Mouse (Mus musculus): ENCODE data around the gene Olfr742. TPM values are rescaled to one million over a fixed set of nuclear protein-coding genes. Genes with fewer than 3 reads are reported as not detected.

Olfr742 gene
- polyA plus RNA-seq (2014; fragmentation: Nextera tagmentation; extraction: Ambion mirVana) = not detected in 2 replicates

DNA sequence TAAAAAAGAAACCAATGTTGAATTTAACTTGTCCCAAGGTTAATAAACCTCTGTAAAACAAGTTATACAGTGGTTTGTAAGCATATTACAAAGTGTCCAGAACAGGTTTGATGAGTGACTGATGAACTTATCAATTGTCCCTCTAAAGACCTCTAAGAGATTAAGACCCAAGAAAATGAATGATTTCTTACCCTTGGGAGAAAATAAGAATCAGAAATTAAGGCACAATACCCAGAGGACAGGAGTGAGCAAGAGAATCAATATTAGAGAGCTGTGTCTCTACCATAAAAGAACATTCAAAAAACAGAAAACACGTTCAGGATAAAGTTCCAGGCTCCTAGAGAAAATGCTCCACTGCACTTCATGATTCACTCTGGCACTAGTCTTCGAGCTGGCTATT lies at the start of gene Olfr742:
Gene Olfr742, plus strand, starts transcription at position 301 of the 400 bp plus-strand sequence.
- Histone ChIP-seq H3K27ac (replicated peaks; ENCODE audit: low read depth, low read length) (no peak within 1 kb of the TSS), H3K4me3 (ENCODE audit: low read depth, low read length) (no peak within 1 kb of the TSS), H3K4me1 (ENCODE audit: control insufficient read depth, insufficient read depth, low read length) (no peaks in the 10 kb centered on the region), H3K36me3 (ENCODE audit: control insufficient read depth, insufficient read depth, low read length) (no peaks in the 10 kb centered on the region), H3K4me2 (ENCODE audit: low read depth, low read length) (no peak within 1 kb of the TSS), H3K9ac (ENCODE audit: low read depth, low read length) (no peak within 1 kb of the TSS), H3K9me3 (ENCODE audit: control insufficient read depth, low read length) (no peaks in the 10 kb centered on the region), H3K27me3 (replicated peaks; ENCODE audit: control insufficient read depth, insufficient read depth, low read length) (no peaks in the 10 kb centered on the region)
- ATAC-seq (ENCODE audit: low read depth) (no peak), DNase-seq (ENCODE audit: low spot score) (no peak)
- WGBS = 63% methylated on average over 2 of the region's 2 CpGs

DNA sequence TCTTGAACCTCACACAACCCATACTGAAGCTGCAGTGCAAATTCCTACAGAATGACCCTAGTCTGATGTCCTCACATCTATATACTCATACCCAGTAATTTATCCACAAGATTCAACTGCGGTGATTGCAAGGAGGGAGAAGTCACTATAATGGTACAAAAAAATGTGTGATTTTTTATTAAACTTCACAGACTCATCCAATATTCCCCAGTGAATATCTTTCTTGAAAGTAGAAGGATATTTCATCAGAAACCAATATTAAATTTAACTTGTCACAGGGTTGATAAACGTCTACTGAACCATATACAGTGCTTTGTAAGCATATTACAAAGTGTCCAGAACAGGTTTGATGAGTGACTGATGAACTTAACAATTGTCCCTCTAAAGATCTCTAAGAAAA lies 31.0 kb upstream of the Olfr742 start, which contains the start of gene Olfr741:
Gene Olfr741, plus strand, starts transcription at position 301 of the 400 bp plus-strand sequence.
- Histone ChIP-seq H3K9me3 (ENCODE audit: control insufficient read depth, low read length) (no peaks in the 10 kb centered on the region), H3K4me2 (ENCODE audit: low read depth, low read length) (no peak within 1 kb of the TSS), H3K27me3 (replicated peaks; ENCODE audit: control insufficient read depth, insufficient read depth, low read length) (no peaks in the 10 kb centered on the region), H3K9ac (ENCODE audit: low read depth, low read length) (no peak within 1 kb of the TSS), H3K4me1 (ENCODE audit: control insufficient read depth, insufficient read depth, low read length) (no peaks in the 10 kb centered on the region), H3K36me3 (ENCODE audit: control insufficient read depth, insufficient read depth, low read length) (no peaks in the 10 kb centered on the region), H3K4me3 (ENCODE audit: low read depth, low read length) (no peak within 1 kb of the TSS), H3K27ac (replicated peaks; ENCODE audit: low read depth, low read length) (no peak within 1 kb of the TSS)
- ATAC-seq (ENCODE audit: low read depth) (no peak), DNase-seq (ENCODE audit: low spot score) (no peak)
- WGBS = 69% methylated on average over 2 of the region's 2 CpGs

DNA sequence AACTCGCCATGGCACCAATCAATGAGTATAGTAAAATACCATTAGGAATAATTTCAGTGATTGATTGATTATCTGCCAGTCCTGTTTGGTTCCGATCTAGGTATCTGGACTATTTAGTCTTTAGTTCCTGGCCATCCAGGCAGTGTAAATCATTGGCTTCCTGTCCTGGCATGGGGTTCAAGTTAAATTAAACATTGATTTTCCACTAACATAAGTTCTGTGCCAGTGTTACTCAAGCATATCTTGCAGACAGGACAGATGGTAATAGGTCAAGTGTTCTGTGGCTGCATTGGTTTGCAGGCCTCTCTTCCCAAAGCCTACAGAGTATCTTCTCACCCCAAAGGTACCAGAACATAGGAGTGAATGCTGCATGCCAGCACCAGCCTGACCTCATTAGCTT lies 25.0 kb upstream of the Olfr742 start:
- DNase-seq (ENCODE audit: low spot score) (no peak), ATAC-seq (ENCODE audit: low read depth) (no peak)
- Histone ChIP-seq H3K4me3 (ENCODE audit: low read depth, low read length) (no peak overlapping the region), H3K36me3 (ENCODE audit: control insufficient read depth, insufficient read depth, low read length) (no peaks in the 10 kb centered on the region), H3K27ac (replicated peaks; ENCODE audit: low read depth, low read length) (no peak overlapping the region), H3K9ac (ENCODE audit: low read depth, low read length) (no peak overlapping the region), H3K27me3 (replicated peaks; ENCODE audit: control insufficient read depth, insufficient read depth, low read length) (no peaks in the 10 kb centered on the region), H3K4me1 (ENCODE audit: control insufficient read depth, insufficient read depth, low read length) (no peaks in the 10 kb centered on the region), H3K4me2 (ENCODE audit: low read depth, low read length) (no peak overlapping the region), H3K9me3 (ENCODE audit: control insufficient read depth, low read length) (no peaks in the 10 kb centered on the region)
- 68% methylated on average over 2 of the region's 2 CpGs for WGBS

DNA sequence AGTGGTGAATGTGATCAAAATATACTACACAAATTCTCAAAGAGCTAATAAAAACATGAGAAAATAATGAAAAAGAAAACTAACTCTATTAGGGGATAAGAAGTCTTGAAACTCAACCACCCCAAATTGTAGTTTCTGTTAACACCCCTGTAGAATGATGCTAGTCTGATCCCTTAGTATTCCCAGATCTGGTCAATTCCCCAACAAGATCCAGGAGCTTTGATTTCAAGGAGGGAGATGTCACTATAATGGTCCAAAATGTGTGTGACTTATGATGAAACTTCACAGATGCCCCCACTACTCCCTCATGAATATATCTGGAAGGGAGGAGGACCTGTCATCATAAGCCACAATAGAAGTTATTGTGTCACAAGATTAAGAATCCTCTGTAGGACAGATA lies 18.1 kb downstream of the Olfr742 start, which contains the start of gene Olfr743:
Gene Olfr743, plus strand, starts transcription at position 301 of the 400 bp plus-strand sequence.
- Histone ChIP-seq H3K36me3 (ENCODE audit: control insufficient read depth, insufficient read depth, low read length) (no peaks in the 10 kb centered on the region), H3K27ac (replicated peaks; ENCODE audit: low read depth, low read length) (no peak within 1 kb of the TSS), H3K4me3 (ENCODE audit: low read depth, low read length) (no peak within 1 kb of the TSS), H3K4me2 (ENCODE audit: low read depth, low read length) (no peak within 1 kb of the TSS), H3K4me1 (ENCODE audit: control insufficient read depth, insufficient read depth, low read length) (no peaks in the 10 kb centered on the region), H3K9ac (ENCODE audit: low read depth, low read length) (no peak within 1 kb of the TSS), H3K27me3 (replicated peaks; ENCODE audit: control insufficient read depth, insufficient read depth, low read length) (no peaks in the 10 kb centered on the region), H3K9me3 (ENCODE audit: control insufficient read depth, low read length) (no peaks in the 10 kb centered on the region)
- no peak for DNase-seq (ENCODE audit: low spot score)
- ATAC-seq (ENCODE audit: low read depth) = no peak

DNA sequence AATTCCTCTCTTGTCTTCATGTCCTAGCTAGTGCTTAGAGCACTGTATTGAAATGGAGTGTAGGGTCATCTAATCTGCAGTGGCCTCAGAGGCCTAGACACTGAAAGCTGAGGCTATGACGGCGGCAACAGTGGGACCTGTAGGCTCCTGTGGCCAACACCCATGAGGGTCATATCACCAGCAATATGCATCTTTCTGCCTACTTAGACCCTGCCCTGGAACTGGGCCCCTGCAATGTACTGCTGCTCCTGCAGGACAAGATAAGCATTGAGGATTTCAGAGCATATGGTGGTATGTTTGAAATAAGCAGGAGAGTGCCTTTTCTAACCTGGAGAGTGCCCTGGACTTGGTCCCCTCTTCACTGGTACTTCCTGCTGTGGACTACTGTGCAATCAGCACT lies 49.3 kb downstream of the Olfr742 start:
- Histone ChIP-seq H3K36me3 (ENCODE audit: control insufficient read depth, insufficient read depth, low read length) (no peaks in the 10 kb centered on the region), H3K27me3 (replicated peaks; ENCODE audit: control insufficient read depth, insufficient read depth, low read length) (no peaks in the 10 kb centered on the region), H3K4me2 (ENCODE audit: low read depth, low read length) (no peak overlapping the region), H3K9ac (ENCODE audit: low read depth, low read length) (no peak overlapping the region), H3K27ac (replicated peaks; ENCODE audit: low read depth, low read length) (no peak overlapping the region), H3K9me3 (ENCODE audit: control insufficient read depth, low read length) (no peaks in the 10 kb centered on the region), H3K4me1 (ENCODE audit: control insufficient read depth, insufficient read depth, low read length) (no peaks in the 10 kb centered on the region), H3K4me3 (ENCODE audit: low read depth, low read length) (no peak overlapping the region)
- no peak for ATAC-seq (ENCODE audit: low read depth)
- 91% methylated on average over 2 of the region's 2 CpGs for WGBS
- no peak for DNase-seq (ENCODE audit: low spot score)

Other genes with a start within 250 kb of the Olfr742 start
- gene Olfr732, start 219.4 kb upstream of the Olfr742 start, polyA plus RNA-seq (2014; fragmentation: Nextera tagmentation; extraction: Ambion mirVana) = not detected in 2 replicates
- not detected in 2 replicates for gene Olfr733, start 202.1 kb upstream of the Olfr742 start, polyA plus RNA-seq (2014; fragmentation: Nextera tagmentation; extraction: Ambion mirVana)
- not detected in 2 replicates for gene Olfr734, start 176.8 kb upstream of the Olfr742 start, polyA plus RNA-seq (2014; fragmentation: Nextera tagmentation; extraction: Ambion mirVana)
- not detected in 2 replicates for gene Olfr735, start 154.7 kb upstream of the Olfr742 start, polyA plus RNA-seq (2014; fragmentation: Nextera tagmentation; extraction: Ambion mirVana)
- not detected in 2 replicates for gene Tlr11, start 145.7 kb upstream of the Olfr742 start, polyA plus RNA-seq (2014; fragmentation: Nextera tagmentation; extraction: Ambion mirVana)
- 0.20 TPM in 1 of 2 replicates, not detected in the other for gene Olfr736, start 122.4 kb upstream of the Olfr742 start, polyA plus RNA-seq (2014; fragmentation: Nextera tagmentation; extraction: Ambion mirVana)
- not detected in 2 replicates for gene Olfr738, start 96.0 kb upstream of the Olfr742 start, polyA plus RNA-seq (2014; fragmentation: Nextera tagmentation; extraction: Ambion mirVana)
- not detected in 2 replicates for gene Olfr739, start 85.0 kb upstream of the Olfr742 start, polyA plus RNA-seq (2014; fragmentation: Nextera tagmentation; extraction: Ambion mirVana)
- not detected in 2 replicates for gene Olfr740, start 58.1 kb upstream of the Olfr742 start, polyA plus RNA-seq (2014; fragmentation: Nextera tagmentation; extraction: Ambion mirVana)
- gene Olfr741, start 30.9 kb upstream of the Olfr742 start, polyA plus RNA-seq (2014; fragmentation: Nextera tagmentation; extraction: Ambion mirVana) = not detected in 2 replicates
- gene Olfr743, start 18.2 kb downstream of the Olfr742 start, polyA plus RNA-seq (2014; fragmentation: Nextera tagmentation; extraction: Ambion mirVana) = not detected in 2 replicates
- 0.13 TPM in 1 of 2 replicates, not detected in the other for gene Olfr744, start 111.3 kb downstream of the Olfr742 start, polyA plus RNA-seq (2014; fragmentation: Nextera tagmentation; extraction: Ambion mirVana)
- 0.39 and 0.58 TPM in 2 replicates for gene Olfr745, start 135.8 kb downstream of the Olfr742 start, polyA plus RNA-seq (2014; fragmentation: Nextera tagmentation; extraction: Ambion mirVana)
- not detected in 2 replicates for gene Olfr746, start 143.5 kb downstream of the Olfr742 start, polyA plus RNA-seq (2014; fragmentation: Nextera tagmentation; extraction: Ambion mirVana)
- gene Olfr747, start 189.6 kb downstream of the Olfr742 start, polyA plus RNA-seq (2014; fragmentation: Nextera tagmentation; extraction: Ambion mirVana) = not detected in 2 replicates
- gene Olfr748, start 203.8 kb downstream of the Olfr742 start, polyA plus RNA-seq (2014; fragmentation: Nextera tagmentation; extraction: Ambion mirVana) = 0.10 and 0.31 TPM in 2 replicates
- gene Olfr749, start 241.5 kb downstream of the Olfr742 start, polyA plus RNA-seq (2014; fragmentation: Nextera tagmentation; extraction: Ambion mirVana) = not detected in 2 replicates

Data from embryonic facial prominence, embryonic 14.5 days (tissue).